Mouse (Mus musculus): Measurements from ENCODE around the gene Poc1b. TPM values are rescaled to one million over a fixed set of nuclear protein-coding genes. Genes with fewer than 3 reads are reported as not detected.

The Poc1b gene
- polyA plus RNA-seq, 1 experiment: 10.2 TPM

DNA sequence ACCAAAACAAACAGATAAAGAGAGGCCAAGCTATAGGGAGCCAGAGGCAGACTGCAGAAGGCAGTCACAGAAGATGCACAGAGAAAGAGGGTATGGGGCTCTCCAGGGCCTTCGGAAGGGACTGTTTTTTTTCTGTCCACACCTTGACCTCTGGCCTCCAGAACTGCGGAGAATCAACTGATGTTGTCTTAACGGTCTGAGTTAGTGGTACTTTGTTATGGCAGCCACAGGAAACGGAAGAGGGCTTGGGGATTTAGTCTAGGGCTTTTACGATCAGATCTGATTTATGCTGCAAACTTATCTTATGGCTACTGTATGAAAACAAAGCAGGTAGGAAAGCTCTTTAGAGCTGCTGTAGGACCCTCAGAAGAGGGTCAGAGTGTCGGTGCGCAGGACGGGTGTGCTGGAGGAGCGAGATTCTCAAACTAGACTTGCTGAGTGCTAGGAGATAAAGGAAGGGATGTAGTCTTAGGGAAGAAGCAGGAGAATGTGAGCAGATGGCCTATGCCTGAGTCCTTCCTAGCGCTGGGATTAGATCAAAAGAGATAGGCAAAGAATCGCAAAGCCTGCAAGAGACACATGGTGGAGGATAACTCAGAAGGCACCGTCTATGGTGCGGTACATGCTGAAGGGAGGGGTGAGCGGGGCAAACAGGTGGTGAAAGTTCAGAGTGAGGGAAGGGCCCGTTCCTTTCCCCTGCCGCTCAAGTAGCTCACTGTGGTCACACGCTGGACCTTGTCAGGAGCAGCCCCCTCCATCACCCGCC is 8.8 kb downstream of the Poc1b start:
- Histone ChIP-seq H3K36me3 (ENCODE audit: control insufficient read depth, insufficient read depth, low read length) (no peaks in the 10 kb centered on the region), H3K27ac (ENCODE audit: insufficient read depth, low read depth, low read length) (no peak overlapping the region), H3K4me1 (ENCODE audit: control insufficient read depth, insufficient read depth, low read length) (0 out of 2 replicates have a peak, but pooled peaks cover 6% of the 10 kb centered on the region), H3K4me3 (ENCODE audit: insufficient read depth, low read depth, low read length) (no peak overlapping the region), H3K27me3 (replicated peaks; ENCODE audit: control insufficient read depth, insufficient read depth, low read length) (no peaks in the 10 kb centered on the region)
- 55% methylated on average over 18 of the region's 18 CpGs for WGBS
- no peak for DNase-seq
- TF ChIP-seq CTCF (conservative IDR thresholded peaks at IDR 0.05; ENCODE audit: insufficient read depth, insufficient read length, low read depth, low read length) (no peak), POLR2A (IDR thresholded peaks at IDR 0.05; ENCODE audit: low read depth, low read length) (no peak)

DNA sequence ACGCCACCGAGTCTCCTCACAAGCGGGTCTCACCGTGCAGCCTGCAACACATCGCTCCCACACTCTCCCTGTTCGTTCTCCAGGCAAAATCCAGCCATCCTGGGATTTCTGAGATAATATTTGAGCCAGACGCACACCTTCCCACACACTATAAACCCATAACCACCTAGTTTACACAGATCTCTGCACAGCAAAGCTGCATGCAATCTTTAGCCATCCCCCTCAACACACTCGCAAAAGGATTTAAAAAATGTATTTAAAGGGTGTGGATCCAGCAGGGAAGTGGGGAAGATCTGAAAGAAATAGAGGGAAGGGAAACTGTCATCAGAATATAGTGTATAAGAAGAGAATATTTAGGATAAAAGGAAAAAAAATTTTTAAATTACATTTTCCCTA is 9.4 kb downstream of the Poc1b start:
- Histone ChIP-seq H3K4me1 (ENCODE audit: control insufficient read depth, insufficient read depth, low read length) (0 out of 2 replicates have a peak, but pooled peaks cover 6% of the 10 kb centered on the region), H3K27ac (ENCODE audit: insufficient read depth, low read depth, low read length) (no peak overlapping the region)

DNA sequence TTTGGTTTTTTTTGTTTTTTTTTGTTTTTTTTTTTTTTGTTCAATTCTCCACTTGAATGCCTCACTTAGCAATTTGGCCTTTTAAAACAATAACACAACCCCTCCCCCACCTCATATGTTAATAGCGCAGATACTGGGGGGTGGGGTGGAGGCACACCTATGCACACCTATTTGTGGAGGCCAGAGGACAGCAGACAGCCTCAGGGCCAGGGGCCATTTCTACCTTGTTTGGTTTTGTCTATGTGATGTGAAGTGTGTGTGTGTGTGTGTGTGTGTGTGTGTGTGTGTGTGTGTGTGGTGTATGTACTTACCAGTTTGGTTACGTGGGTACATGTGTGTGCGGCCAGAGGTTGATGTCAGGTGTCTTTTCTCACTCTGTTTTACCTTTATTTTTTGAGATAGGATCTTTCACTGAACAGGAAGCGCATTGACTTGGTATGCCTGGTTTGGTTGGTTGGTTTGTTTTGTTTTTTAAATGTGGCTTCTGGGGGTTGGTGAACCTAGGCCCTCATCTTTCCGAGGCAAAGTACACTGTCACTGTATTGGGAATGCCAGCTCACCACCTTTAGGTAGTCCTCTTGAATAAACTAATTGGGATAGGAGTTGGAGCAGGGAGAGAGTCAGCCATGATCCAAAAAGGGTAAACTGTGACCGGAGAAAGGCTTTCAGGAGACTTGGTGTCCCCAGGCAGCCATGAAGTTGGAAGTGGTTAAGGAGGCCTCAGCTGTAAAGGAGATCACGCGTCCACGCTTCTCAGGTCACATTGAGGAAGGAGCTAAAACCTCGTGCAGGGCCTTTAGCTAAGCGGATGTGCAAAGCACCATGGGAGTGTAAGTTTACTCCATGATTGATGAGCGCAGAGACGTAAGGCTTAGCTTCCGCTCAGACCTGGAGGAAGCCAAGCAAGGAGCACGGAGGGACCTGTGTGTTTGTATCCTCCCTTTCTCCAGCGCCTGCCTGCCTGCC is 10.1 kb downstream of the Poc1b start:
- Histone ChIP-seq H3K4me1 (ENCODE audit: control insufficient read depth, insufficient read depth, low read length) (0 out of 2 replicates have a peak, but pooled peaks cover 6% of the 10 kb centered on the region), H3K4me3 (ENCODE audit: insufficient read depth, low read depth, low read length) (no peak overlapping the region), H3K27me3 (replicated peaks; ENCODE audit: control insufficient read depth, insufficient read depth, low read length) (no peaks in the 10 kb centered on the region), H3K36me3 (ENCODE audit: control insufficient read depth, insufficient read depth, low read length) (no peaks in the 10 kb centered on the region), H3K27ac (ENCODE audit: insufficient read depth, low read depth, low read length) (no peak overlapping the region)
- TF ChIP-seq CTCF (conservative IDR thresholded peaks at IDR 0.05; ENCODE audit: insufficient read depth, insufficient read length, low read depth, low read length) (no peak), POLR2A (IDR thresholded peaks at IDR 0.05; ENCODE audit: low read depth, low read length) (no peak)
- no peak for DNase-seq
- WGBS: 76% methylated on average over 16 of the region's 16 CpGs

More for the DNA sequence above, 9.4 kb downstream of the Poc1b start:
- 68% methylated on average over 8 of the region's 8 CpGs for WGBS
- no peak for DNase-seq
- no peak for TF ChIP-seq POLR2A (IDR thresholded peaks at IDR 0.05; ENCODE audit: low read depth, low read length)
- TF ChIP-seq CTCF (conservative IDR thresholded peaks at IDR 0.05; ENCODE audit: insufficient read depth, insufficient read length, low read depth, low read length): no peak
- Histone ChIP-seq H3K27me3 (replicated peaks; ENCODE audit: control insufficient read depth, insufficient read depth, low read length) (no peaks in the 10 kb centered on the region), H3K4me3 (ENCODE audit: insufficient read depth, low read depth, low read length) (no peak overlapping the region), H3K36me3 (ENCODE audit: control insufficient read depth, insufficient read depth, low read length) (no peaks in the 10 kb centered on the region)

DNA sequence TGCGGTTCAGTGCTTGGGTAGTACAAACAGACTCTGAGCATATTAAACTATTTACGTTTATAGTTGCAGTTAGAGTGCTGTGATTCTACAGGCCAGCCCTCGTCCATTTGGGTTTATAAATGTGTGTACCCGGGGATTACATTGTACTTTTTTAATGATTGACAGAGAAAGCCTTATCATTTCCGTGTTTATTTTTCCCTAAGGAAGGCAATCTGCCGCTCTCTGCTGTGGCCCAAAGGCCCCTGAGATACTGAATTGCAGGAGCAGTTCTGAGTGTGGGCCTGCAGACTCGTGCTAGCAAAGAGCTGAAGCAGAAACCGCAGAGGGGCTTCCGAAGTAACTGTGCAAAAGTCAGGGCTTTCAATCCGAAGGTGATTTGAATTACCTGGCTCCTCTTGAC is 11.0 kb downstream of the Poc1b start:
- 42% methylated on average over 10 of the region's 10 CpGs for WGBS
- Histone ChIP-seq H3K36me3 (ENCODE audit: control insufficient read depth, insufficient read depth, low read length) (no peaks in the 10 kb centered on the region), H3K27me3 (replicated peaks; ENCODE audit: control insufficient read depth, insufficient read depth, low read length) (no peaks in the 10 kb centered on the region), H3K27ac (ENCODE audit: insufficient read depth, low read depth, low read length) (no peak overlapping the region), H3K4me3 (ENCODE audit: insufficient read depth, low read depth, low read length) (no peak overlapping the region), H3K4me1 (ENCODE audit: control insufficient read depth, insufficient read depth, low read length) (0 out of 2 replicates have a peak, but pooled peaks cover 6% of the 10 kb centered on the region)
- TF ChIP-seq POLR2A (IDR thresholded peaks at IDR 0.05; ENCODE audit: low read depth, low read length) (no peak), CTCF (conservative IDR thresholded peaks at IDR 0.05; ENCODE audit: insufficient read depth, insufficient read length, low read depth, low read length) (no peak)
- no peak for DNase-seq

GRCm38 (mm10) chr10:99118697-99119096 is 11.9 kb downstream of the Poc1b start:
- 48% methylated on average over 6 of the region's 6 CpGs for WGBS
- H3K27me3 ChIP-seq (replicated peaks; ENCODE audit: control insufficient read depth, insufficient read depth, low read length): no peaks in the 10 kb centered on the region
- DNase-seq: no peak
- H3K4me3 ChIP-seq (ENCODE audit: insufficient read depth, low read depth, low read length): no peak overlapping the region
- no peak for TF ChIP-seq CTCF (conservative IDR thresholded peaks at IDR 0.05; ENCODE audit: insufficient read depth, insufficient read length, low read depth, low read length)
- TF ChIP-seq POLR2A (IDR thresholded peaks at IDR 0.05; ENCODE audit: low read depth, low read length): no peak
- no peaks in the 10 kb centered on the region for H3K36me3 ChIP-seq (ENCODE audit: control insufficient read depth, insufficient read depth, low read length)
- no peak overlapping the region; the same call in 1 of the 2 replicates for H3K27ac ChIP-seq (ENCODE audit: insufficient read depth, low read depth, low read length)
- 0 out of 2 replicates have a peak, but pooled peaks cover 6% of the 10 kb centered on the region for H3K4me1 ChIP-seq (ENCODE audit: control insufficient read depth, insufficient read depth, low read length)

DNA sequence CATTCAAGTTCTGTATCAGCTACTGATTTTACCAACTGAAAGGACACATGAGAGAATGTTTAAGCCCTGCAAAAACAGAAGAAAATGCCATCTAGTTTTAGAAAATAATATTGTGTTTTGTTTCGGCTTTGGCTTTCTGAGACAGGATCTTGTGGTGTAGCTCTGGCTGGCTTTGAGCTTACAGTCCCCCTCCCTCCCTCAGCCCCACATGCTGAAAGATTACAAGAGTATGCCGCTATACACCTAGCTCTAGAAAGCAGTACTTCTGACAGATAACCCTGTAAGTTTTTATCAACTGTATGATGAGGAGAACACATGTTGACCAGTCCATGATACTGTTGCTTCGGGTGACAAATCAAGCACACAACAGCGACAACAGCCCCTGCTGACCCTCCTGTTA is 12.6 kb downstream of the Poc1b start:
- Histone ChIP-seq H3K27me3 (replicated peaks; ENCODE audit: control insufficient read depth, insufficient read depth, low read length) (no peaks in the 10 kb centered on the region), H3K4me1 (ENCODE audit: control insufficient read depth, insufficient read depth, low read length) (0 out of 2 replicates have a peak, but pooled peaks cover 6% of the 10 kb centered on the region), H3K36me3 (ENCODE audit: control insufficient read depth, insufficient read depth, low read length) (no peaks in the 10 kb centered on the region), H3K4me3 (ENCODE audit: insufficient read depth, low read depth, low read length) (no peak overlapping the region), H3K27ac (ENCODE audit: insufficient read depth, low read depth, low read length) (no peak overlapping the region)
- 92% methylated on average over 4 of the region's 4 CpGs for WGBS
- DNase-seq: no peak
- TF ChIP-seq CTCF (conservative IDR thresholded peaks at IDR 0.05; ENCODE audit: insufficient read depth, insufficient read length, low read depth, low read length) (no peak), POLR2A (IDR thresholded peaks at IDR 0.05; ENCODE audit: low read depth, low read length) (no peak)
